ENCODE assay signal across 15 mouse cellular contexts in genomic region chr11:116186360-116186759, GRCm38 (mm10). TPM values are rescaled to one million over a fixed set of nuclear protein-coding genes. Genes with fewer than 3 reads are reported as not detected.
DNase-seq lines count a peak whose midpoint lies in the region; ATAC-seq lines count a peak whose summit lies in the region.
"Had no signal": no experiment of that assay in that cellular context is flagged by ENCODE, and none has a peak within 500 bp of the region (broad histone marks: within the 10 kb centered on the region; RNA-seq: fewer than 3 reads in every experiment).

No protein-coding gene starts in this region.

- no peak overlapping the region for H3K4me2 ChIP-seq in hindbrain, embryonic 13.5 days
- no peak overlapping the region for H3K4me2 ChIP-seq in midbrain, embryonic 14.5 days (ENCODE audit: low read length)
- H3K4me2 ChIP-seq in midbrain, embryonic 11.5 days = no peak overlapping the region
- no peak overlapping the region for H3K4me2 ChIP-seq in limb, embryonic 13.5 days (replicated peaks)
- H3K4me2 ChIP-seq: lung, embryonic 14.5 days; stomach, embryonic 15.5 days had no signal

- WGBS in hindbrain, embryonic 13.5 days = 86% methylated on average over 11 of the region's 11 CpGs
- 88% methylated on average over 11 of the region's 11 CpGs for WGBS in hindbrain, embryonic 10.5 days
- 89% methylated on average over 11 of the region's 11 CpGs for WGBS in midbrain, embryonic 14.5 days
- 89% methylated on average over 11 of the region's 11 CpGs for WGBS in midbrain, embryonic 11.5 days
- WGBS in limb, embryonic 13.5 days = 85% methylated on average over 11 of the region's 11 CpGs

- H3K4me3 ChIP-seq in hindbrain, embryonic 13.5 days = no peak overlapping the region
- no peak overlapping the region for H3K4me3 ChIP-seq in hindbrain, embryonic 10.5 days
- H3K4me3 ChIP-seq in midbrain, embryonic 14.5 days (replicated peaks; ENCODE audit: low read depth, low read length) = no peak overlapping the region
- no peak overlapping the region for H3K4me3 ChIP-seq in midbrain, embryonic 11.5 days (ENCODE audit: low read depth, low read length)
- H3K4me3 ChIP-seq in limb, embryonic 13.5 days = no peak overlapping the region
- H3K4me3 ChIP-seq: erythroblast, embryonic 14.5 days; heart, adult 2 months; stomach, embryonic 15.5 days had no signal

- no peaks in the 10 kb centered on the region for H3K9me3 ChIP-seq in hindbrain, embryonic 13.5 days
- H3K9me3 ChIP-seq in hindbrain, embryonic 10.5 days = no peaks in the 10 kb centered on the region
- H3K9me3 ChIP-seq in midbrain, embryonic 14.5 days (ENCODE audit: control insufficient read depth, low read length) = no peaks in the 10 kb centered on the region
- H3K9me3 ChIP-seq in midbrain, embryonic 11.5 days (ENCODE audit: control insufficient read depth, low read length) = no peaks in the 10 kb centered on the region
- H3K9me3 ChIP-seq in limb, embryonic 13.5 days = no peaks in the 10 kb centered on the region
- H3K9me3 ChIP-seq: stomach, embryonic 15.5 days had no signal

- 0 out of 2 replicates have a peak overlapping the region, but pooled peaks have one; percentile 19 for H3K27ac ChIP-seq in hindbrain, embryonic 13.5 days
- H3K27ac ChIP-seq in hindbrain, embryonic 10.5 days = no peak overlapping the region
- H3K27ac ChIP-seq in midbrain, embryonic 14.5 days (replicated peaks; ENCODE audit: low read depth, low read length) = peak overlapping the region; percentile 37; the same call in 1 of the 2 replicates
- H3K27ac ChIP-seq in midbrain, embryonic 11.5 days (ENCODE audit: low read depth, low read length) = no peak overlapping the region
- peak overlapping the region; percentile 58; the same call in 1 of the 2 replicates for H3K27ac ChIP-seq in limb, embryonic 13.5 days
- H3K27ac ChIP-seq: heart, adult 2 months; kidney, postnatal 0 days; stomach, embryonic 15.5 days had no signal

- peaks cover 85% of the 10 kb centered on the region for H3K36me3 ChIP-seq in hindbrain, embryonic 13.5 days
- H3K36me3 ChIP-seq in hindbrain, embryonic 10.5 days = peaks cover 78% of the 10 kb centered on the region
- peaks cover 85% of the 10 kb centered on the region for H3K36me3 ChIP-seq in midbrain, embryonic 14.5 days (ENCODE audit: control insufficient read depth, insufficient read depth, low read length)
- 0 out of 2 replicates have a peak, but pooled peaks cover 2% of the 10 kb centered on the region for H3K36me3 ChIP-seq in midbrain, embryonic 11.5 days (ENCODE audit: control insufficient read depth, insufficient read depth, low read length)
- H3K36me3 ChIP-seq in limb, embryonic 13.5 days = peaks cover 76% of the 10 kb centered on the region

- peaks cover 15% of the 10 kb centered on the region for H3K4me1 ChIP-seq in hindbrain, embryonic 13.5 days (replicated peaks)
- peaks cover 19% of the 10 kb centered on the region for H3K4me1 ChIP-seq in hindbrain, embryonic 10.5 days (replicated peaks)
- H3K4me1 ChIP-seq in midbrain, embryonic 14.5 days (ENCODE audit: control insufficient read depth, insufficient read depth, low read length) = no peaks in the 10 kb centered on the region
- H3K4me1 ChIP-seq in midbrain, embryonic 11.5 days (ENCODE audit: control insufficient read depth, insufficient read depth, low read length) = no peaks in the 10 kb centered on the region
- H3K4me1 ChIP-seq in limb, embryonic 13.5 days = peaks cover 6% of the 10 kb centered on the region; the same call in 1 of the 2 replicates
- H3K4me1 ChIP-seq: stomach, embryonic 15.5 days had no signal

- no peak overlapping the region for H3K9ac ChIP-seq in hindbrain, embryonic 13.5 days
- no peak overlapping the region for H3K9ac ChIP-seq in midbrain, embryonic 14.5 days (replicated peaks; ENCODE audit: low read length)
- no peak overlapping the region for H3K9ac ChIP-seq in midbrain, embryonic 11.5 days (ENCODE audit: low read length)
- no peak overlapping the region for H3K9ac ChIP-seq in limb, embryonic 13.5 days
- H3K9ac ChIP-seq: lung, embryonic 14.5 days; stomach, embryonic 15.5 days had no signal

- no peak for DNase-seq in hindbrain, embryonic 10.5 days (ENCODE audit: low spot score)
- no peak for DNase-seq in midbrain, embryonic 14.5 days
- DNase-seq in midbrain, embryonic 11.5 days (ENCODE audit: low spot score, missing footprints) = no peak
- DNase-seq in natural killer cell, adult 2 months (ENCODE audit: low spot score in 2 of 2) = no peak
- DNase-seq: heart, adult 2 months; lung, embryonic 14.5 days had no signal

- no peaks in the 10 kb centered on the region for H3K27me3 ChIP-seq in hindbrain, embryonic 13.5 days
- H3K27me3 ChIP-seq in hindbrain, embryonic 10.5 days (ENCODE audit: insufficient read depth, poor library complexity, severe bottlenecking) = no peaks in the 10 kb centered on the region
- H3K27me3 ChIP-seq in midbrain, embryonic 14.5 days (ENCODE audit: control insufficient read depth, insufficient read depth, low read length) = no peaks in the 10 kb centered on the region
- no peaks in the 10 kb centered on the region for H3K27me3 ChIP-seq in midbrain, embryonic 11.5 days (ENCODE audit: control insufficient read depth, insufficient read depth, low read length)
- no peaks in the 10 kb centered on the region for H3K27me3 ChIP-seq in limb, embryonic 13.5 days
- H3K27me3 ChIP-seq: Patski; stomach, embryonic 15.5 days had no signal

- ATAC-seq in hindbrain, embryonic 13.5 days (ENCODE audit: low FRiP score) = no peak
- ATAC-seq in midbrain, embryonic 14.5 days (ENCODE audit: low FRiP score, low TSS enrichment) = no peak
- ATAC-seq in midbrain, embryonic 11.5 days (ENCODE audit: low FRiP score) = no peak
- ATAC-seq in limb, embryonic 13.5 days (ENCODE audit: low FRiP score, low read depth) = no peak
- no peak for ATAC-seq in megakaryocyte progenitor cell, adult 5-6 weeks (replicated peaks; ENCODE audit: poor library complexity)
- ATAC-seq: inflammation-experienced regulatory T-cells, adult 6 months; Patski had no signal

RNA-seq across cellular contexts. Expression of gene Ten1, which starts 12.3 kb away (rescaled TPM):
- 87.7 and 91.7 TPM in 2 replicates for polyA plus RNA-seq in hindbrain, embryonic 13.5 days (2015; fragmentation: Nextera tagmentation; extraction: Ambion mirVana)
- 68.5 and 78.9 TPM in 2 replicates for polyA plus RNA-seq in hindbrain, embryonic 10.5 days (2016; fragmentation: Nextera tagmentation; extraction: Ambion mirVana)
- 77.0 and 97.9 TPM in 2 replicates for polyA plus RNA-seq in midbrain, embryonic 14.5 days (2014; fragmentation: Nextera tagmentation; extraction: Ambion mirVana)
- polyA plus RNA-seq in midbrain, embryonic 11.5 days (2014; fragmentation: Nextera tagmentation; extraction: Ambion mirVana) = 48.6 and 55.6 TPM in 2 replicates
- polyA plus RNA-seq in limb, embryonic 13.5 days (2015; fragmentation: Nextera tagmentation; extraction: Ambion mirVana) = 63.3 and 72.1 TPM in 2 replicates
- total RNA-seq in megakaryocyte progenitor cell, adult 5-6 weeks (2015) = 63.8 and 66.9 TPM in 2 replicates
- total RNA-seq in megakaryocyte progenitor cell, adult 5-6 weeks (2017) = 21.4 and 41.1 TPM in 2 replicates

RNA-seq across cellular contexts. Expression of gene Acox1, which starts 12.5 kb away (rescaled TPM):
- polyA plus RNA-seq in hindbrain, embryonic 13.5 days (2015; fragmentation: Nextera tagmentation; extraction: Ambion mirVana) = 53.2 and 54.6 TPM in 2 replicates
- polyA plus RNA-seq in hindbrain, embryonic 10.5 days (2016; fragmentation: Nextera tagmentation; extraction: Ambion mirVana) = 21.8 TPM in 2 replicates
- 50.5 and 68.3 TPM in 2 replicates for polyA plus RNA-seq in midbrain, embryonic 14.5 days (2014; fragmentation: Nextera tagmentation; extraction: Ambion mirVana)
- polyA plus RNA-seq in midbrain, embryonic 11.5 days (2014; fragmentation: Nextera tagmentation; extraction: Ambion mirVana) = 32.8 and 36.1 TPM in 2 replicates
- 22.0 and 23.5 TPM in 2 replicates for polyA plus RNA-seq in limb, embryonic 13.5 days (2015; fragmentation: Nextera tagmentation; extraction: Ambion mirVana)
- total RNA-seq in megakaryocyte progenitor cell, adult 5-6 weeks (2015) = 16.2 and 17.0 TPM in 2 replicates
- total RNA-seq in megakaryocyte progenitor cell, adult 5-6 weeks (2017) = 15.6 and 15.9 TPM in 2 replicates

RNA-seq across cellular contexts. Expression of gene Fbf1, which starts 18.4 kb away (rescaled TPM):
- polyA plus RNA-seq in hindbrain, embryonic 13.5 days (2015; fragmentation: Nextera tagmentation; extraction: Ambion mirVana) = 64.4 and 69.5 TPM in 2 replicates
- 59.2 and 62.8 TPM in 2 replicates for polyA plus RNA-seq in hindbrain, embryonic 10.5 days (2016; fragmentation: Nextera tagmentation; extraction: Ambion mirVana)
- 44.2 and 58.9 TPM in 2 replicates for polyA plus RNA-seq in midbrain, embryonic 14.5 days (2014; fragmentation: Nextera tagmentation; extraction: Ambion mirVana)
- 28.7 and 30.1 TPM in 2 replicates for polyA plus RNA-seq in midbrain, embryonic 11.5 days (2014; fragmentation: Nextera tagmentation; extraction: Ambion mirVana)
- 48.6 and 48.9 TPM in 2 replicates for polyA plus RNA-seq in limb, embryonic 13.5 days (2015; fragmentation: Nextera tagmentation; extraction: Ambion mirVana)
- 9.6 and 10.0 TPM in 2 replicates for total RNA-seq in megakaryocyte progenitor cell, adult 5-6 weeks (2015)
- total RNA-seq in megakaryocyte progenitor cell, adult 5-6 weeks (2017) = 14.2 and 23.8 TPM in 2 replicates

RNA-seq across cellular contexts. Expression of gene Mrpl38, which starts 47.7 kb away (rescaled TPM):
- polyA plus RNA-seq in hindbrain, embryonic 13.5 days (2015; fragmentation: Nextera tagmentation; extraction: Ambion mirVana) = 76.4 and 78.2 TPM in 2 replicates
- polyA plus RNA-seq in hindbrain, embryonic 10.5 days (2016; fragmentation: Nextera tagmentation; extraction: Ambion mirVana) = 108 and 114 TPM in 2 replicates
- 72.5 and 81.4 TPM in 2 replicates for polyA plus RNA-seq in midbrain, embryonic 14.5 days (2014; fragmentation: Nextera tagmentation; extraction: Ambion mirVana)
- polyA plus RNA-seq in midbrain, embryonic 11.5 days (2014; fragmentation: Nextera tagmentation; extraction: Ambion mirVana) = 96.3 and 97.0 TPM in 2 replicates
- 86.0 and 86.3 TPM in 2 replicates for polyA plus RNA-seq in limb, embryonic 13.5 days (2015; fragmentation: Nextera tagmentation; extraction: Ambion mirVana)
- 38.2 and 47.0 TPM in 2 replicates for total RNA-seq in megakaryocyte progenitor cell, adult 5-6 weeks (2015)
- 24.0 and 24.9 TPM in 2 replicates for total RNA-seq in megakaryocyte progenitor cell, adult 5-6 weeks (2017)

RNA-seq across cellular contexts. Expression of gene Evpl, which starts 51.5 kb away (rescaled TPM):
- 0.35 and 0.43 TPM in 2 replicates for polyA plus RNA-seq in hindbrain, embryonic 13.5 days (2015; fragmentation: Nextera tagmentation; extraction: Ambion mirVana)
- 0.35 and 0.76 TPM in 2 replicates for polyA plus RNA-seq in hindbrain, embryonic 10.5 days (2016; fragmentation: Nextera tagmentation; extraction: Ambion mirVana)
- 0.36 and 0.43 TPM in 2 replicates for polyA plus RNA-seq in midbrain, embryonic 14.5 days (2014; fragmentation: Nextera tagmentation; extraction: Ambion mirVana)
- polyA plus RNA-seq in midbrain, embryonic 11.5 days (2014; fragmentation: Nextera tagmentation; extraction: Ambion mirVana) = 0.26 TPM in 2 replicates
- 3.3 and 4.0 TPM in 2 replicates for polyA plus RNA-seq in limb, embryonic 13.5 days (2015; fragmentation: Nextera tagmentation; extraction: Ambion mirVana)
- total RNA-seq in megakaryocyte progenitor cell, adult 5-6 weeks (2015) = 0.05 and 0.24 TPM in 2 replicates
- total RNA-seq in megakaryocyte progenitor cell, adult 5-6 weeks (2017) = 1.2 and 2.0 TPM in 2 replicates
- total RNA-seq: monocyte, adult 5-6 weeks had no signal
- polyA plus RNA-seq: inflammation-experienced regulatory T-cells, adult 6 months had no signal

Comparison
In these comparisons a context has a peak if more than half of its experiments do, and no peak if none do; other contexts are left out.
1. H3K27ac ChIP-seq: peak in hindbrain, embryonic 13.5 days (single experiment), midbrain, embryonic 14.5 days (single experiment) and limb, embryonic 13.5 days (single experiment); none in hindbrain, embryonic 10.5 days (single experiment) and midbrain, embryonic 11.5 days (single experiment).